Mouse (Mus musculus): Measurements from ENCODE around the gene Lsm8. TPM values are rescaled to one million over a fixed set of nuclear protein-coding genes. Genes with fewer than 3 reads are reported as not detected.

Lsm8 gene
- total and polyA plus RNA-seq, 3 experiments, result 75.7 to 216 (median 96.3) TPM

DNA sequence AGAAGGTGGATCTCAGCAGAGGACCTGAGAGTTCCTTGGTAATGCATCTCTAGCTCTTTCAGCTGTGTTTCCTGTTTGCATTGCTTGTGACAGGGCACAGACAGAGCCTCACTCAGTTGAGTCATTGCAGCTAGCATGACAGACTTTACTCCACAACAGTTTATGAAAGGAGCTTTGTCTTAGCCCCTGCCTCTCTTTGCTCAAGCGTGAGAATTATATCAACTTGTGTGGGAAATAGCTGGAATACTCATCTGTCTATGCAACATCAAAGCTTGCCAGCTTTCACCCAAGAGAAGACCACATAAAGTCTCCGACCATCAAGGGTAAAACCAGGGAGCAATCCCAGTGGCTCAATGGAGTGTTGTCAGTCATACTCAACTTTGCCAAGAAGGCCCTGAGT lies 32.8 kb upstream of the Lsm8 start:
- no peaks in the 10 kb centered on the region for H3K9me3 ChIP-seq (replicated peaks; ENCODE audit: low read length)
- no peak overlapping the region for H3K9ac ChIP-seq (ENCODE audit: insufficient read depth, low read depth)
- no peaks in the 10 kb centered on the region for H3K27me3 ChIP-seq (replicated peaks)
- no peak overlapping the region for H3K4me3 ChIP-seq (replicated peaks in 1 of 3; ENCODE audit: low read depth in 2 of 3, low read length in 2 of 3, poor library complexity in 1 of 3)
- peaks cover 0 to 12% of the 10 kb centered on the region in 2 experiments; a peak in 2 of 4 replicates for H3K4me1 ChIP-seq (ENCODE audit: control insufficient read depth in 1 of 2, insufficient read depth in 2 of 2)
- TF ChIP-seq MAZ (IDR thresholded peaks at IDR 0.05; ENCODE audit: low read depth, low read length) (no peak), SMC3 (IDR thresholded peaks at IDR 0.05; ENCODE audit: low read depth, low read length) (no peak)
- no peak for DNase-seq (ENCODE audit: extremely low read depth)
- H3K79me2 ChIP-seq (replicated peaks; ENCODE audit: control insufficient read depth, extremely low read depth, insufficient read depth, poor library complexity, severe bottlenecking), result no peaks in the 10 kb centered on the region
- H3K4me2 ChIP-seq (ENCODE audit: insufficient read depth, low read depth, poor library complexity, severe bottlenecking), result no peak overlapping the region
- no peak overlapping the region for H3K27ac ChIP-seq (ENCODE audit: insufficient read depth, low read depth)
- dilution Hi-C loops (cut with MboI; ENCODE audit: extremely low pct_ligation_motif_present, extremely low pct_unique_long_range_greater_than_20kb, low sequenced_read_pairs) (no loop called here), in situ Hi-C loops (cut with MboI; ENCODE audit: low pct_ligation_motif_present, low pct_unique_long_range_greater_than_20kb, low sequenced_read_pairs) (loop anchor here (10.0 kb wide), 1 partner anchor 411 kb away; no protein-coding TSS in a partner anchor)
- H3K36me3 ChIP-seq (replicated peaks in 1 of 2; ENCODE audit: control insufficient read depth in 1 of 2, insufficient read depth in 1 of 2, low read length in 1 of 2), result no peaks in the 10 kb centered on the region

DNA sequence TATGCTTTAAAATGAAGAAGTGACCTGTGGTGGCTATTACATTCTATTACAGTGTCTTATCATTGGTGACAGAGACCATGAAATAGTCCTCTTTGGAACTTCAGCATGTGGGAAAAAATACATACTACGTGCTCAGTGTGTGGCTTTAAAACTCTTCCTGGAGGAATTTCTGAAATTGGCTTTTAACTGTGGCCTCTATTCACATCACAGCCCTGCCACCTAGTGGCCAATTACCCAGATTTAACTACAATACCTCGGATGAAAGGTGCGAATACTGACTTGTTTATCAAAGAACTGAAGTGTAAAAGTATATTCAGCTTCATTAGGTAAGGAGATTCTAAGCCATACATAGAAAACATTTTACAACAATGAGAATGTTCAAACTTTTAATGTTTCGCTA lies 29.0 kb upstream of the Lsm8 start:
- in situ Hi-C loops (cut with MboI; ENCODE audit: low pct_ligation_motif_present, low pct_unique_long_range_greater_than_20kb, low sequenced_read_pairs) (loop anchor here (10.0 kb wide), 1 partner anchor 415 kb away; no protein-coding TSS in a partner anchor), dilution Hi-C loops (cut with MboI; ENCODE audit: extremely low pct_ligation_motif_present, extremely low pct_unique_long_range_greater_than_20kb, low sequenced_read_pairs) (no loop called here)
- Histone ChIP-seq H3K79me2 (replicated peaks; ENCODE audit: control insufficient read depth, extremely low read depth, insufficient read depth, poor library complexity, severe bottlenecking) (no peaks in the 10 kb centered on the region), H3K27me3 (replicated peaks) (no peaks in the 10 kb centered on the region), H3K36me3 (replicated peaks in 1 of 2; ENCODE audit: control insufficient read depth in 1 of 2, insufficient read depth in 1 of 2, low read length in 1 of 2) (no peaks in the 10 kb centered on the region), H3K9ac (ENCODE audit: insufficient read depth, low read depth) (no peak overlapping the region), H3K4me3 (replicated peaks in 1 of 3; ENCODE audit: low read depth in 2 of 3, low read length in 2 of 3, poor library complexity in 1 of 3) (no peak overlapping the region), H3K9me3 (replicated peaks; ENCODE audit: low read length) (no peaks in the 10 kb centered on the region), H3K4me2 (ENCODE audit: insufficient read depth, low read depth, poor library complexity, severe bottlenecking) (no peak overlapping the region), H3K4me1 (ENCODE audit: control insufficient read depth in 1 of 2, insufficient read depth in 2 of 2) (peaks cover 0 to 5% of the 10 kb centered on the region in 2 experiments; a peak in 2 of 4 replicates), H3K27ac (ENCODE audit: insufficient read depth, low read depth) (no peak overlapping the region)
- peak; percentile 46 for DNase-seq (ENCODE audit: extremely low read depth)
- TF ChIP-seq SMC3 (IDR thresholded peaks at IDR 0.05; ENCODE audit: low read depth, low read length), result peak; percentile 83
- TF ChIP-seq MAFK (IDR thresholded peaks at IDR 0.05; ENCODE audit: insufficient replicate concordance, low read length), result no peak
- TF ChIP-seq ZMIZ1 (IDR thresholded peaks at IDR 0.05; ENCODE audit: low read depth, low read length), result no peak
- TF ChIP-seq CTCF (conservative IDR thresholded peaks at IDR 0.05 in 1 of 2, IDR thresholded peaks at IDR 0.05 in 1 of 2; ENCODE audit: low read depth in 2 of 2, low read length in 2 of 2), result peak; percentile 32 to 87
- TF ChIP-seq ZC3H11A (IDR thresholded peaks at IDR 0.05; ENCODE audit: low read depth, low read length), result peak; percentile 55; the same call in 1 of the 2 replicates
- peak; percentile 93 for TF ChIP-seq RAD21 (IDR thresholded peaks at IDR 0.05; ENCODE audit: low read depth, low read length)

DNA sequence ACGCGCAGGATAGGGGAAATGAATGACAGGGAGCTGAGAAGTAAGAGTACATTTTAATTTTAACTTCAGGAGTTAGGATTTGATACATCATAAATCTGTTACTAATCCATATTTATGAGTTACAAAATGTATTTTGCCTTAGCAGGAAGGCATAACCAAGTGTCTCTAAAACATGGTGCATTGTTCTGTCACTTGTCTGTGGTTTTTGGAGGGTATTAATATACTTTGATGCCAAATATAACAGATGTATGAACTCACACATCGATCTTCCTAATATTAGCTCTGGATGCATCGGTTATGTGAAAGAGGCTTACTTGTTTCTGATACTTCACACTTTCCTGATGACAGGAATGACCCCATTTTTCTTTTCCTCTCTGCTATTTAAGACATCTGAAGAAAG lies 28.1 kb upstream of the Lsm8 start:
- dilution Hi-C loops (cut with MboI; ENCODE audit: extremely low pct_ligation_motif_present, extremely low pct_unique_long_range_greater_than_20kb, low sequenced_read_pairs) (no loop called here), in situ Hi-C loops (cut with MboI; ENCODE audit: low pct_ligation_motif_present, low pct_unique_long_range_greater_than_20kb, low sequenced_read_pairs) (no loop called here)
- no peak for DNase-seq (ENCODE audit: extremely low read depth)
- no peak overlapping the region for H3K4me2 ChIP-seq (ENCODE audit: insufficient read depth, low read depth, poor library complexity, severe bottlenecking)
- H3K4me1 ChIP-seq (ENCODE audit: control insufficient read depth in 1 of 2, insufficient read depth in 2 of 2), result peaks cover 0 to 5% of the 10 kb centered on the region in 2 experiments; a peak in 2 of 4 replicates
- no peaks in the 10 kb centered on the region for H3K27me3 ChIP-seq (replicated peaks)
- no peak for TF ChIP-seq USF2 (conservative IDR thresholded peaks at IDR 0.05; ENCODE audit: low read depth, low read length)
- no peak for TF ChIP-seq CHD2 (IDR thresholded peaks at IDR 0.05; ENCODE audit: low read length)
- no peak for TF ChIP-seq NELFE (IDR thresholded peaks at IDR 0.05; ENCODE audit: low read depth, low read length)
- no peak for TF ChIP-seq ZC3H11A (IDR thresholded peaks at IDR 0.05; ENCODE audit: low read depth, low read length)
- TF ChIP-seq ELF1 (IDR thresholded peaks at IDR 0.05; ENCODE audit: low read depth, low read length), result no peak
- TF ChIP-seq PAX5 (IDR thresholded peaks at IDR 0.05; ENCODE audit: low read length), result no peak
- no peak for TF ChIP-seq UBTF (IDR thresholded peaks at IDR 0.05; ENCODE audit: low read depth, low read length)
- TF ChIP-seq NRF1 (IDR thresholded peaks at IDR 0.05; ENCODE audit: low read depth, low read length), result no peak
- no peak for TF ChIP-seq SMC3 (IDR thresholded peaks at IDR 0.05; ENCODE audit: low read depth, low read length)
- TF ChIP-seq USF1 (IDR thresholded peaks at IDR 0.05; ENCODE audit: low read depth, low read length), result no peak
- TF ChIP-seq MAX (IDR thresholded peaks at IDR 0.05; ENCODE audit: low read length), result no peak
- TF ChIP-seq IRF4 (IDR thresholded peaks at IDR 0.05; ENCODE audit: low read depth, low read length), result no peak
- no peak for TF ChIP-seq E2F4 (IDR thresholded peaks at IDR 0.05; ENCODE audit: insufficient replicate concordance, low read depth, low read length)
- TF ChIP-seq POLR2A (IDR thresholded peaks at IDR 0.05; ENCODE audit: low read depth, low read length), result no peak
- TF ChIP-seq MXI1 (IDR thresholded peaks at IDR 0.05; ENCODE audit: low read depth, low read length), result no peak
- H3K4me3 ChIP-seq (replicated peaks in 1 of 3; ENCODE audit: low read depth in 2 of 3, low read length in 2 of 3, poor library complexity in 1 of 3), result no peak overlapping the region
- no peaks in the 10 kb centered on the region for H3K9me3 ChIP-seq (replicated peaks; ENCODE audit: low read length)
- H3K36me3 ChIP-seq (replicated peaks in 1 of 2; ENCODE audit: control insufficient read depth in 1 of 2, insufficient read depth in 1 of 2, low read length in 1 of 2), result no peaks in the 10 kb centered on the region
- no peak overlapping the region for H3K27ac ChIP-seq (ENCODE audit: insufficient read depth, low read depth)
- no peak overlapping the region for H3K9ac ChIP-seq (ENCODE audit: insufficient read depth, low read depth)
- H3K79me2 ChIP-seq (replicated peaks; ENCODE audit: control insufficient read depth, extremely low read depth, insufficient read depth, poor library complexity, severe bottlenecking), result no peaks in the 10 kb centered on the region

Data from CH12.LX (cell line).